Mouse (Mus musculus): ENCODE measurements at regions not wholly inside any gene's neighbourhood (a gene's known extent, or its start where the extent isn't known, plus 50 kb on each side); places are given as distances from the start of the nearest gene placed in this dataset.

- TF ChIP-seq CTCF (IDR thresholded peaks at IDR 0.05; ENCODE audit: control insufficient read depth, insufficient read depth, insufficient read length): no peak
- TF ChIP-seq USF1 (IDR thresholded peaks at IDR 0.05; ENCODE audit: low read depth): no peak
- TF ChIP-seq MAX (IDR thresholded peaks at IDR 0.05): no peak
- no peak for TF ChIP-seq FOSL1 (IDR thresholded peaks at IDR 0.05; ENCODE audit: insufficient read depth, low read length, poor library complexity, severe bottlenecking)
- no peak for TF ChIP-seq MYOG (IDR thresholded peaks at IDR 0.05; ENCODE audit: control insufficient read depth, extremely low read depth, insufficient read length)
- no peak for TF ChIP-seq MYOD1 (IDR thresholded peaks at IDR 0.05; ENCODE audit: control insufficient read depth, insufficient read length, low read depth)
These were observed 157.3 kb upstream of the Map3k1 start for GRCm38 (mm10) chr13:111966113-111966512.
